Mouse (Mus musculus) bone marrow macrophage, adult 2 months (primary cell): ENCODE data around the gene Ramp1. TPM values are rescaled to one million over a fixed set of nuclear protein-coding genes. Genes with fewer than 3 reads are reported as not detected.
A peak's percentile ranks its signal among the peaks of the same experiment; 100 is the strongest.

Experiments used
- H3K27ac ChIP-seq: 2 replicates; pipeline ENCODE4 v1.5.1; 2012; ENCODE audit warnings: low read depth, low read length; ENCODE audit not compliant: insufficient read depth
- H3K4me1 ChIP-seq: 2 replicates; pipeline ENCODE4 v1.6.1; 2012; ENCODE audit warnings: low read length; ENCODE audit not compliant: control insufficient read depth, insufficient read depth
- H3K4me3 ChIP-seq: 2 replicates; pipeline ENCODE4 v1.5.1; 2012; ENCODE audit warnings: mild to moderate bottlenecking, low read length, moderate library complexity; ENCODE audit not compliant: insufficient read depth
- CTCF ChIP-seq: IDR thresholded peaks from 2 replicates; pipeline ENCODE4 v1.5.1; 2012; ENCODE audit warnings: low read depth, mild to moderate bottlenecking, low read length, moderate library complexity
- POLR2A ChIP-seq: IDR thresholded peaks from 2 replicates; pipeline ENCODE4 v1.6.1; 2012; ENCODE audit warnings: mild to moderate bottlenecking, low read depth, low read length, borderline replicate concordance
- polyA plus RNA-seq: library from polyadenylated mRNA; stranded (reverse); fragments of >200 nt; gene quantifications from 2 replicates; pipeline ENCODE4 v1.2.4, GENCODE M21; 2012; ENCODE audit not compliant: missing spikeins, insufficient read depth, insufficient read length

Ramp1 gene
- polyA plus RNA-seq, 1 experiment = 12.7 TPM

GRCm38 (mm10) chr1:91211099-91211498, 31.5 kb downstream of the Ramp1 start:
- TF ChIP-seq POLR2A = no peak
- TF ChIP-seq CTCF = peak; percentile 94
- H3K4me3 ChIP-seq = no peak overlapping the region
- H3K27ac ChIP-seq = no peak overlapping the region
- H3K4me1 ChIP-seq = peaks cover 23% of the 10 kb centered on the region

DNA sequence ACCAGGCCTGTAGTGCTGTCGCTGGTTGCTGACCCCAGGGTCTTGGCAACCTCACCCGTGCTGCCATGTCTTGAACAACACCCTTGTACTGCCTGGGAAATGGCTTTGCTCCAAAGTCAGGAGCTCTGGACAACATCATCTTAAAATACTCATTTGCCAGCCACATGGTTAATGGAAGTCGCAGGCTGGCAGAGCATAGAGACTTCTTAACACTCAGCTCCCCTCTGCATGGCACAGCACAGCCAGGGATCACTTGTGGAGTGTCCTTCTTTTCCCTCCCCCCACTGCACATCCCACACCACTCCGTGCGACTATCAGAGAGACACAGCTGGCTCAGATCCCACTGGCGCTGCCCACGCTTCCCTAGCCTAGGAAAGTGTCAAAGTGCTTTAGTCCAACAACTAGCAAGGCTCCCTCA, 32.0 kb downstream of the Ramp1 start:
- peaks cover 26% of the 10 kb centered on the region for H3K4me1 ChIP-seq
- H3K4me3 ChIP-seq = no peak overlapping the region
- TF ChIP-seq CTCF (no peak), POLR2A (no peak)
- no peak overlapping the region for H3K27ac ChIP-seq

DNA sequence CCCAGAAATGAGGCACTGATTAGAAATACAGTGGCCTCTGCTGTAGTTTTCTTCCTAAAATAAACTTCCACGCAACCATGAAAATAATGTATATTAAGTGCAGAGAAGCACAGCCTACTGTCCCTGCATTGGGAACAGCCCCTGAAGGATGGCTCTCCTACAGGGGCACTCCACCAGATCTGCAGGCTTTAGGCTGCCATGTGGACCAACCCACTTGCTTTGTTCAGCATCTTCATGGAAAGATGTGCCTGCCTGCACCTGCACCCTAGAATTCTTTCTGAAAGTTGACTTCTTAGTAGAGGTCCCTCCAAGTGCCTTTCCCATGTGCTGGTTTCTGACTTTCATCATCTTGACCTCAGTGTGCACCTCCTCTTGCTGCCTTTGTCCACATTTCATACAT, 35.6 kb downstream of the Ramp1 start:
- Histone ChIP-seq H3K4me3 (no peak overlapping the region), H3K27ac (no peak overlapping the region), H3K4me1 (peaks cover 19% of the 10 kb centered on the region)
- TF ChIP-seq POLR2A = no peak
- no peak for TF ChIP-seq CTCF

DNA sequence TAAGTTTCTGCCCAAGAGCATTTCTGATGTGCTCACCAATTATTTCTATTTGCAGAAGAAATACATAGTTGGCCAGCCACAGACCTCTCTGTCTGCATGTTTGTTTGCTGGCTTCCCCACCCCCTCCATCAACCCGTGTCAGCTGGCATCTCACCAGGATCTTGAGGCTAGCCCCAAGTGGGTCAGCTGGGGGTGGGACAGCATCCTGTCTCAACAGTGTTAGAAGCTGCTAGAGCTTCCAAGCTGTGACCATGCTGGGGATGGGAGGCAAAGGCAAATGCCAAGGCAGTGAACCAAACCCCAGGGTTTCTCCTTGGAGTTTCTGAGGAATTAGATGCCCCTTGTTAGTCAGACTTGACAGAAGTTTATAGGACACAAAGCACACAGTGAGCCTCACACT, 36.4 kb downstream of the Ramp1 start:
- no peak overlapping the region for H3K4me3 ChIP-seq

GRCm38 (mm10) chr1:91216504-91217267, 37.1 kb downstream of the Ramp1 start:
- TF ChIP-seq POLR2A (no peak), CTCF (no peak)
- H3K27ac ChIP-seq = no peak overlapping the region

More for the DNA sequence above, 36.4 kb downstream of the Ramp1 start:
- Histone ChIP-seq H3K27ac (no peak overlapping the region), H3K4me1 (peaks cover 23% of the 10 kb centered on the region)
- TF ChIP-seq CTCF (no peak), POLR2A (no peak)

GRCm38 (mm10) chr1:91219641-91220321, 40.2 kb downstream of the Ramp1 start:
- no peak overlapping the region for H3K4me3 ChIP-seq
- H3K27ac ChIP-seq = no peak overlapping the region
- peaks cover 23% of the 10 kb centered on the region for H3K4me1 ChIP-seq
- TF ChIP-seq CTCF (no peak), POLR2A (no peak)

More at GRCm38 (mm10) chr1:91216504-91217267, 37.1 kb downstream of the Ramp1 start:
- H3K4me3 ChIP-seq = no peak overlapping the region
- peaks cover 23% of the 10 kb centered on the region for H3K4me1 ChIP-seq

- TF ChIP-seq CTCF (no peak), POLR2A (no peak)
- Histone ChIP-seq H3K4me3 (no peak overlapping the region), H3K27ac (no peak overlapping the region), H3K4me1 (peaks cover 23% of the 10 kb centered on the region)
Observed at GRCm38 (mm10) chr1:91220322-91220672, 40.7 kb downstream of the Ramp1 start.

DNA sequence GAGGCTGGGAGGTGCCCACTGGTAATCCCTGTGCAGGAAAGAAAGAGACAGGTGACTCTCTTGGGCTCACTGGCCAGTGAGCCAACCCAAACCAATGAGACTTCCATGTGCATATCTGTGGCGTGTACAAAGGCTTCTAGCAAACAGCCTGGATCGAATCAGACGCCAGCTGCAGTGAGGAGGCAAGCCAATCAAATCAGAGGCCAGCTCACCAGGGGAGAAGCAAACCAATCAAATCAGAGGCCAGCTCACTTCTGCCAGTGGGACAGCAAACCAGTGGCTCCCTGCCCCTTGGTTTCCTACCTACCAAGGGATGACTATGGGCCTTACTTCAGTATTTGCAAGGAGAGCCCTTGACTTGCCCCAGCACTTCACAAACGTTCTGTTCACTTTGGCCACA, 46.9 kb downstream of the Ramp1 start:
- Histone ChIP-seq H3K27ac (no peak overlapping the region), H3K4me3 (no peak overlapping the region), H3K4me1 (peaks cover 7% of the 10 kb centered on the region)
- TF ChIP-seq POLR2A = no peak

- Histone ChIP-seq H3K4me1 (peaks cover 12% of the 10 kb centered on the region), H3K27ac (no peak overlapping the region), H3K4me3 (no peak overlapping the region)
- TF ChIP-seq CTCF = no peak
- no peak for TF ChIP-seq POLR2A
Observed at GRCm38 (mm10) chr1:91227381-91228054, 47.9 kb downstream of the Ramp1 start.

GRCm38 (mm10) chr1:91231142-91231541, 51.5 kb downstream of the Ramp1 start:
- Histone ChIP-seq H3K4me3 (no peak overlapping the region), H3K27ac (no peak overlapping the region), H3K4me1 (peaks cover 20% of the 10 kb centered on the region)
- TF ChIP-seq POLR2A (no peak), CTCF (no peak)
